22 mouse cellular contexts compared by ENCODE assay signal in genomic region chr3:121379699-121380098, GRCm38 (mm10). TPM values are rescaled to one million over a fixed set of nuclear protein-coding genes. Genes with fewer than 3 reads are reported as not detected.
DNase-seq lines count a peak whose midpoint lies in the region; ATAC-seq and TF ChIP-seq lines count a peak whose summit lies in the region.
"Had no signal": no experiment of that assay in that cellular context is flagged by ENCODE, and none has a peak within 500 bp of the region (broad histone marks: within the 10 kb centered on the region; RNA-seq: fewer than 3 reads in every experiment).

No protein-coding gene starts in this region.

- WGBS in lung, adult 2 months, result 81% methylated on average over 5 of the region's 5 CpGs

- TF ChIP-seq POLR2A in lung, adult 2 months (IDR thresholded peaks at IDR 0.05; ENCODE audit: borderline replicate concordance, extremely low read depth, low read depth, low read length), result no peak

- no peaks in the 10 kb centered on the region; the same call in 1 of the 2 replicates for H3K4me1 ChIP-seq in lung, adult 2 months (ENCODE audit: control insufficient read depth, insufficient read depth, low read length)
- H3K4me1 ChIP-seq: heart, embryonic 10.5 days; heart, embryonic 15.5 days; hindbrain, embryonic 13.5 days had no signal

- DNase-seq in cerebellum, postnatal 10 days, result peak; percentile 25 to 42
- no peak for DNase-seq in cerebellum, adult 11 months
- DNase-seq in 416B (ENCODE audit: low read depth), result peak; percentile 27
- DNase-seq in NIH3T3 (ENCODE audit: low read depth), result peak; percentile 72
- no peak for DNase-seq in lung, adult 2 months
- no peak for DNase-seq in neural tube, embryonic 10.5 days (ENCODE audit: extremely low spot score, low spot score)
- DNase-seq: adrenal gland, postnatal 10 days; cerebellum, adult 11-12 months; cerebellum, adult 9-10 months; cerebellum, postnatal 36 days; gastrocnemius, postnatal 36 days; heart, adult 18-20 months; heart, postnatal 14 days; kidney, adult 9 months had no signal

- H3K4me3 ChIP-seq in lung, adult 2 months (replicated peaks; ENCODE audit: extremely low read depth, low read depth, low read length), result no peak overlapping the region
- H3K4me3 ChIP-seq: heart, embryonic 10.5 days; heart, embryonic 15.5 days; hindbrain, embryonic 13.5 days had no signal

- ATAC-seq in activated CD4-positive, CD25-positive, alpha-beta regulatory T cell, adult 4 months, result no peak
- ATAC-seq: CD4-positive, CD25-positive, alpha-beta regulatory T cell, adult 4 months; forebrain, embryonic 16.5 days; hindbrain, postnatal 0 days had no signal

- no peak for TF ChIP-seq CTCF in lung, adult 2 months (IDR thresholded peaks at IDR 0.05; ENCODE audit: insufficient read depth, low read length)

RNA-seq across cellular contexts. Expression of gene Cnn3, which starts 46.6 kb away (rescaled TPM):
- polyA plus RNA-seq in activated CD4-positive, CD25-positive, alpha-beta regulatory T cell, adult 4 months (2017; shearing (Covaris generic)), result 1 to 10 TPM; 2.5 to 4.1 TPM
- 165 and 170 TPM in 2 replicates for polyA plus RNA-seq in lung, adult 2 months (2012; rRNA removed)
- polyA plus RNA-seq: G1E had no signal

Comparison
In these comparisons a context has a peak if more than half of its experiments do, and no peak if none do; other contexts are left out.
1. DNase-seq: peak in cerebellum, postnatal 10 days (2 of 2), 416B (single experiment) and NIH3T3 (single experiment); none in cerebellum, adult 11 months (single experiment), lung, adult 2 months (single experiment) and neural tube, embryonic 10.5 days (single experiment).
2. RNA of gene Cnn3, which starts 46.6 kb away (polyA plus RNA-seq): 165 to 170 TPM in lung, adult 2 months; 2.5 to 4.1 TPM in activated CD4-positive, CD25-positive, alpha-beta regulatory T cell, adult 4 months; every median in the first group is over 10 times any median in the second.